Mouse (Mus musculus): Measurements from ENCODE around the gene Ptprm.

The Ptprm gene

DNA sequence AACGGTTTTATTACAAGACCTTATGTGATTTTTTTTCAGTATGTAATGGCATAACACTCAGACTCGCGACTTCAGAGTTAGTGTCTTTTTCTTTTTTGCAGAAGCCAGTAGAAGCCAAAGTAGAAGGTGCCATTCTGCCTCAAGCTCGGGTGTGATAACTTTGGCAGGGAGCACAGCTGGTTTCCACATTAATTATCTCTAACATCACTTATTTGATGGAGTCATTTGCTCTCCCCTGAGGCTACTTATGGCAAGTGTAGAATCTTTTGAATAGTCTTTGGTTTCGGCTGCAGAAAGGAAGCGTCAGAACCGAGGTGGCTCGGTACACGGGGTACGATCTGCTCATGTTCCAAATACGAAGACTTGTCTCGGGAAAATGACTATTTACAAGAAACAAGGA, 620.7 kb downstream of the Ptprm start:
- no peak for DNase-seq (ENCODE audit: low spot score in 2 of 2)

DNA sequence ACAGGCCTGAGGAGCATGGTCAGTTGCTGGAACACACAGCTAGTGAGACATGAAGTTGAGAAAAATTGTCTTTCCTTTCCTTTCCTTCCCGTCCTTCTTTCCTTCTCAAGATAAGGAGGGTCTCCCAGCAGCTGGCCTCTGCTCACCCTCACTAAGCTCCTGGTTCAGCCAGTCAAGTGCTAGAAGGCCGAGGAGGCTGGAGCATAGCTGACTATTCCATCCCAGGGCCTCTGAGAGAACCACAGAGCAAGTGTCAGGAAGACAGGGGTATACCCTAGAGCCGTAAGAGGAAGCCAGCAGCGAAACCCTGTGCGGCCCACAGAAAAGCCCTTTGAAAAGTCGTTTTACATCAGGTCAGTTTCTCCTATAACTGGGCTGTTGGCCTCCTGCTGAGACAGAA, 624.3 kb downstream of the Ptprm start:
- DNase-seq (ENCODE audit: low spot score in 2 of 2), result no peak

DNA sequence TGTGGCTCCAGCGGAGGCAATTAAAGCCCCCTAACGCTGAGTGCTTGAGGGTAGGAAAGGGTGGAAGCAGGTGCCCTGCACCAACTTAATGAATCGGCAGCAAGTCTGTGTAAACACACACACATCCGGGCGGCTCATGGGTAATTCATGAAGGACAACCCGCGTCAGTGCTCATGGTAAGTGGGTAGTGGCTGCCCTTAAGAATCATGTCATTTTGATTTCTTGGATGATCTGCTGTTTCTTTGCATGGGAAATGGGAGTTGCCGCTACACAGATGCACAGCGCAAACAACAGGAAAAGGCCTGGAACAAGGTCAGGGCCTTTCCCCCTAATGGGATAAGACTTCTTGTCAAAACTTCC, 633.3 kb downstream of the Ptprm start:
- DNase-seq (ENCODE audit: low spot score in 2 of 2), result no peak

DNA sequence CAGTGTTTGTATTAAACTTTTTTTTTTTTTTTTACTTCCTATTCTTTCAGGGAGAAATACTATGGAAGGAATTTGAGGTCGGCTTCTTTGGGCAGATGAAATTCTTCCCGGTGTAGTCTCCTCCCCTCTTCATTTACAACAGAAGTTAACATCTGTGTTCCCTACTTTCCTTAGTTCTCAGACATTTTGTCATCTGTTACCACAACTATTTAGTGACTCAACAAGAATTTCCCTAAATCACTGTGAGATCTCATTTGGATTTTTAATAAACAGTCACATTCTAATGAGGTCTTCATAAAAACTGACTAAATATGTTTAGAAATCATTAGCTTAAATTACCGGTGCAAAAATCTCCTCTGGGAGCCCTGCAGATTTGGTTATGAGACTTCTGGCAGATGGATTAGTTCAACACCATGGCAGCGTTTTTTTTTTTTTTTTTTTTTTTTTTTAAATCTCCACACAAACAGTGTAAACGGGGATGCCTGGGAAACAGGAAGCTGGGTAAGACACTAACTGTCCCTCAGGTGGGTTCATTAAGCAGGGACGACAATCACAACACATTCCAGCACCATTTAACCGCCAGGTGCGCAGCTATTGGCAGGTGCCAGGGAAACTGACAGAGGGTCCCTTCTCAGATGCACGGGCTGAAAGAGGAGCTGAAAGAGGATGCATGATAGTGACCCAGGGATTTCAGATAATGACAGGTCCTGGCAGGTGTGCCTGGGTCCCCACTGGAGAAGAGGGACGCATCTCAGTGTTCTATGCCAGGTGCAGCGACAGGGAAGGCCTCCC, 633.9 kb downstream of the Ptprm start:
- DNase-seq (ENCODE audit: low spot score in 2 of 2), result no peak

DNA sequence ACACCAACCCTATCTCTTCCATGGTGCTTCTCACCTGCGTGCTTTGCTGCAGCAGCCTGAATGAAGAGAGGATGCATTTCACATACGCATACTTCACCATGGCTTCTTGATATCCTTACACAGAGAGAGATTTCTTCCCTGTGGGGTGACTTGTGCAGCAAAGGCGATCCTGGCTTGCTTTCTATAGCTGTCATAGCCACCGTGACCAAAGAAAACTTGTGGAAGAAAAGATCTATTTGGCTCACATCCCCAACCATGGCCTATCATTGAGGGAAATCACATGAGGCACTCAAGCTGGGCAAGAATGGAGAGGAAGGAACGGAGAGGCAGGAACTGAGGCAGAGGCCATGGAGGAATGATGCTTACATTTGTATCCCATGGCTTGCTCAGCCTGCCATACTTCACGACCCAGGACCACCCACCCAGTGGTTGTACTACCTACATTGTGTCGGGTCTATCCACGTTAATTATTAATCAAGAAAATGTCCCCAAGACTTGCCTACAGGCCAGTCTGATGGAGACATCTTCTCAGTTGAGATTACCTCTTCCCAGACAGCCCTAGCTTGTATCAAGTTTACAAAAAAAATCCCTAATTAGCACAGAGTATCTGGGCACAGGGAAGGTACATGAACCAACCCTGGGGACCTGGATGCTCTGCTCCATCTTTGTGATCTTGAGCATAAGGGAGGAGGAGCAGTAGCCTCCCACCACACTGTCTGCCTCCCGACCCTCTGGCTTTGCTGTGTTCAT, 641.6 kb downstream of the Ptprm start:
- DNase-seq (ENCODE audit: low spot score in 2 of 2), result no peak

DNA sequence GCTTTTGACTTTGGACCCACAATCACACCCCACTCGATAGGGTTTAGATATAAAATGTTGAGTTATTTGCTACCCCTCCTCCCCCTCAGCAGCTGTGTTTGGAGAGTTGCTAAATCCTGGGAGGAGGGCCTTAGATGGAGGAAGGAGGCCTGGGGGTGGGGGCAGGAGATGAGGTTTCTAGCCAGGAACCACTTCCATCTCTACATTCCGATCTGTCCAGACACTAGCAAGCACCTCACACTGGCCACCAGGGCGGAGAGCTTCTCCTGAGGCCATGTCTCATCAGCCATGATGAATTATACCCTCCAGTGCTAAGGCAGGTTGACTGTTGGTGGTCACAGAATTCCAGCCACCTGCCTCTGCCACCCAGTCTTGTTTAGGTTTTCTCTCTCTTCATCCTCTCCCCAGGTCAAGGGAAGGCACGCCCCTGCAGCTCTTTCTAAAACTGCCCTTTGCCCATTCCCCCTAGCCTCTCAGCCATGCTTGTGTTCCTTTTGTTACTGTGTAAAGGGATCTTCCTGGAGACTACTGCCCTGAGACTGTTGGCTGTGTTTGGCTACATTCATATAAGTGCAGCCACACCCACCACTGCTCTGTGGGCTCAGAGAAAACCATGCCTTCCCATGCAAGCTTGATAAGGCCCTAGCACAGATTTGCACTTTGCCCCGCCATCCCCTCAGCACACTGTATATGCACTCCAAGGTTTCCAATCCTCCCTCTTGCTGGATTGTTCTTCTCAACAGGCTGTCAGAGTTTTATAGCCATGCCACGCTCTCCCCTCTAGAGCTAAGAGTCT, 642.8 kb downstream of the Ptprm start:
- DNase-seq (ENCODE audit: low spot score in 2 of 2), result no peak

DNA sequence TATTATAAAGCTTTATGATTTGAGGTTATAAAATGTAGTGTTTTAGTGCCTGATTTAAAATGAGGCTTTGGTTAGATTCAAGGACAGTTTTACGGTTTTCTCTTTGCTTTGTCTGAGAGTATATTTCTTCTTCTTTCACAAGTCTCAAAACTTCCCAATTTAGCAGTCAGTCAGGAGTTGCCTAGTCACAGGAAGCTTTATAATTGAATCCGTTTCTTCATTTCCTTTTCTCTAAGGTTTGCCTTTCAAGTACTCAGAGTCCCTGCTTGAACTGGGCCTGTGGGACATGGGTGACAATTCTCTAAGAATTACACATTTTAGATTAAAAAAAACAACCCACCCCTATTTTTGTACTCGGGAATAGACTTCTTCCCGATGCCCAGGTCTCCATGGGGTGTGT, 643.7 kb downstream of the Ptprm start:
- no peak for DNase-seq (ENCODE audit: low spot score in 2 of 2)

DNA sequence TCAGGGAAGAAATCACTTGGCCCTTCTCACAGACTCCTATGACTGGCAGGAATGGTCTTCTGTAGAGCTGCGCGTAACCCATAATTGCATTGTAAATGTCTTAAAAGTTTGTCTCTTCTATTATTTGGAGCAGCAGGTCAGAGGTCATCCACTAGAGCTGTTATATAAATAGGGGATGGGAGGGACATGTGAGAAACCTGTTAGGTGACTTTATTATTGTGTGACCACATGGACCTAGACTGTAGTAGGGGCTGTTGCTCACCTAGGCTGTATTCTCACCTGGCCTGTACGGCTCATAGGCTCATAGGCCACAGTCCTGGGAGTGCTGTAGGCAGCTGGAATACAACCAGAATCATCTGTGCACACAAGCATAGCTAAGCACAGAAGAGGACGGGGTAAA, 645.5 kb downstream of the Ptprm start:
- DNase-seq (ENCODE audit: low spot score in 2 of 2), result no peak

DNA sequence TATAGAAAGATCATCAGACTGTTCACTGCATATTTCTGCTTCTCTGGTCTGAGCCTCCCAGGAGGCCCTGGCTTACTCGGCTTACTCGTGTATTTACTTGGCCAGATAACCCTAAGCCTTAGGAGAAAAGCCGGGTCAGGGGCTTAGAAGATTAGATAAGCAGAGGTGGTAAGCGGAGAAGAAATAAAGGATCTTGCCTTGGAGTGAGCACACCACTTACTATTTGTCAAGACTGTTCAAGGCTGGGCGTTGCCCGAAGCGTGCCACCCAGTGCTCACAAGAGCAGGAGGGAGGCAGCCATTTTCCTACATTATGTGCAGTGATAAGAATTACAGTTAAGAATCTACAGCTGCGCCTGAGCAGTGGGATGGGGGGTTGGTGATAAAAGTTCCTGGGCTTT, 646.6 kb downstream of the Ptprm start:
- no peak for DNase-seq (ENCODE audit: low spot score in 2 of 2)

DNA sequence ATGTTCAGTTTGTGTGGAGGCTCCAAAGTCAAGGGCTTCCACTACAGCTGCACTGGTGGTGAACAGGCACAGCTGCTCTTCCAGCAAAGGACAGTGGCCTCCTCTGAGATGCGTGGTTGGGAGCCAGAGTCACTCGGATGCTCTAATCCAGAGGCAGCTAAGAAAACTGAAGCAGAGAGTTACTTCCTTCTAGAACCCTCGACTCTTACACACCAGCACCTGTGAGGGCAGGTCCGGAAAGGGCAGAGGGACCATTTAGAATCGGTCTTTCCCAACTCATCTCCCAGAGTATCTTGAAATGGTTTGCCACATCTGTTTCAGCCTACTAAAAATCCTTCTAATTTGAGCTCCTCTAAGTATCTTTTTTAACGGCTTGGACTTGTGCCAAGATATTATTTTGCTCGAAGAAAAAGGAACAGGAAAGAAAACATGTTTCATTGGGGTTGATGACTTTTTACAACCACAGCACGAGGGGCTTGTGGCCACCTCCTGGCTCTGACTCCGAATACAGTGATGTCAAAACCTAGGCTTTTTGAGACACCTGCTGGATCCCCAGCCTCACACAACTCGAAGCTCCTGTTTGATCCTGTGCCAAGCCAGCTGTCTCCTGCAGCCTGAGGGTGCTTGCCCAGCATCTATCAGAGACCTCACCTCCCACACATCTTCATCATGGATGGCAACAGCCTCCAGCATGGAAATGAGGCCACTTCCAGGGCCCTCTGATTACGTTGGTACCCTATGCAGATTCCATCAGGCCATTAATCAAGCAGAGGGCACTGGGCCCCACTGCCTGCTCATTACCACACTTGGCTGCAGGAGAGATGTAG, 652.7 kb downstream of the Ptprm start:
- DNase-seq (ENCODE audit: low spot score in 2 of 2), result no peak

DNA sequence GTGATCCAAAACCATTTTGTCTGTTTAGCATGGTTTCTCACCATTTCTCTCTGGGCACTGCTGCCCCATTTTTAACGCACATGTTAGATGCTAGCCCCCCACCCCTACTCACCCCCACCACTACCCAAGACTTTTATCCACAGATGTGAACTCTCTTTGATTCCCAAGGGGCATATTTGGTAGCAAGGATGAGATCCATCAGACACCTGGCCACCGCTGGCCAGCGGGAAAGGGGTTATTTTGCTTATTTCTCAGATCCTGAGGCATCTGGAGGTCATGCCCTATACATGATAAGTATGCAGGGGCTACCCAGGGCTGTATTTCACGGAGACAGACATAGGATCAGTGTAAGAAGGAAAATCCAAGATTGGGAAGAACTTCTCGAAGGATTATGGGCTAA, 654.4 kb downstream of the Ptprm start:
- no peak for DNase-seq (ENCODE audit: low spot score in 2 of 2)

DNA sequence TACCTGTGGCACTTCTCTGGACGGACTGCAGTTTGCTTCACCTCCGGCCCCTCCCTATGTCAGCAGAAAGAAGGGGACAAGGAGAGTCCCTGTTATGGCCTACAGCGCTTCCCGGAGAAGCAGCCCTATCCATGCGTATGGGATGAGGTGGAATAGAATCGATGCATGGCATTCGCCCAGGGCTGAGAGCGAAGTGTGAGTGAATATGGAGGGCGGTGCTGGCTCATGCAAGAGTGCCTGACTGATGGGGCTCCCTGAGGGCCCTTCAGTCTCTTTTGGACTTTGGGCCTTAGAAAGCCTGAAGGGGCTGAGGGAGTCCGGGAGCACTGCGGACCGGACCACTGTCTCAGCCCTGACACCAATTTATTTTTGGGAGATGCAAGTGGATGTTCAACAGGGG, 656.6 kb downstream of the Ptprm start:
- no peak for DNase-seq (ENCODE audit: low spot score in 2 of 2)

DNA sequence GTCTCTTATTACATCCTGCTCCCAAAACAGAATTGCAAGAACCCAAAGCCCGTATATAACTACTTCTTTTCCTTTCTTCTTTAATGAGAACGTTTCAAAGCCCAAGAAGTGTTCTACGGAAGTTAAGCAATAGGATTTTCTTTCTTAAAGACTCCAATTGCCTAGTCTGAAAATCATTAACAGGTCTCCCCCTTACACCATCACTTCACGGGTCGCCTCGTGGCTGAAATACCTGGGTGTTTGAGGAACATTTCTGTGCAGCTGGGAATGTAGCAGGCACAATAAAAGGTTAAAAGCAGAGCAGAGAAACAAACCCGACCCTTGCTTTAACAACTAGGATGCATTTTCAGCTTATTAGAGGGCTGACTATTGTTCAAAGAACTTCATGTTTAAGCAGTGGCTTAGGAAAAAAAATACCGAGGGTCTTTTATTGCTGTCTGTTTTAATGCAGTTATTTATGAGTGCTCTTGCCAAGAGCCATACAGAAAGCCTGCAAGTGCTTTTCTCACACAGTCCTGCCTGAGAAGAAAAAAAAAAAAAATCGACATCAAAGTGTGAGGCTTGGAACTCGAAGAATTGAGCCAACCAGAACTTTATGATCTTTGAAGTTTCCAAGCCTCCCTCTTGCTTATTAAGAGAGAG, 657.6 kb downstream of the Ptprm start:
- DNase-seq (ENCODE audit: low spot score in 2 of 2), result no peak

DNA sequence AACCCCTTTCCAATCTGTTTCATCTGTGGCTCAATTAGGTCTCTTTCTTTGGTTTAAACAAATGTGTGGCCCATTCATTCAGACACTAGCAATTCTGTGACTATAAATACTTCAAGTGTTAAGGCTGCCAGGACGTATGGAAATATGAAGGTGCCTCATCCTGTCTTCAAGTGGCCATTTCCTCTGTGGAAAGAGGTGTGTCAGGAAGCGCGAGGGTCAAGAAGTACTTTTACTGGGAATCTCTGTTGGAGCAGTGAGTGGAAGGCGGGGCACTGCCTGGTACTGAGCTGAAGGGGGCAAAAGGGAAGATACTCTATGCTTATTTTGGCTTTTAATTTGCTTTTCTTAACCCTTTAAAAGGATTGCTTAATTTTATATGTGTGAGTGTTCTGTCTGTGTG, 659.9 kb downstream of the Ptprm start:
- no peak for DNase-seq (ENCODE audit: low spot score in 2 of 2)

DNA sequence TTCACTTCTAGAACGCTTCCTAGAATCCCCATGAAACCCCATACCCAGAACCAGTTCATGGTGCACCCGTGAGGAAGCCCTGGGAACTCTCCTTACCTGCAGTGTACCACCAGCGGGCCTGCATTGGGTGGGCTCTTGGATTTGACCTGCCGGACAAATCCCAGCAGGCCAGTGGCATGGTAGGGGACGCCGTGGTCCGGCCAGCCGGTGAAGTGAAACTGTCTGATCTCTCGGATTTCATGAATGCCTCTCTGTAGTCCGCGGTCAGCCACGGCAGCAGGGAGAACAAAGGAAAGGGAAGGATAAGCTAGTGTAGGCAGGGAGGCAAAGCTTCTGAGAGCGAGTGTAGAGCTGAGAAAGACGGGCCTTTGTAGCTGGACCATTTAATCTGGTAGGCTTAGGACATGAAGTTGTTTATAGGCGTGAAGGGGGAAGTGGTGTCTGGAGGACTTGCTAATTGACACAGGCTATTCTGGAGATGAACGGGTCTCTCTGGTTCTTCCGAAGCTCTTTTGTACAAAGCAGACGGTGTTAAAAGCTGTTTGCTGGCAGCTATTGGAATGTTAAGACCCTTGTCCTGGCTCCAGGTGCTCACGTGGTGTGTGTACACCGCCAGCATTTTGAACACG, 660.5 kb downstream of the Ptprm start:
- DNase-seq (ENCODE audit: low spot score in 2 of 2), result no peak

DNA sequence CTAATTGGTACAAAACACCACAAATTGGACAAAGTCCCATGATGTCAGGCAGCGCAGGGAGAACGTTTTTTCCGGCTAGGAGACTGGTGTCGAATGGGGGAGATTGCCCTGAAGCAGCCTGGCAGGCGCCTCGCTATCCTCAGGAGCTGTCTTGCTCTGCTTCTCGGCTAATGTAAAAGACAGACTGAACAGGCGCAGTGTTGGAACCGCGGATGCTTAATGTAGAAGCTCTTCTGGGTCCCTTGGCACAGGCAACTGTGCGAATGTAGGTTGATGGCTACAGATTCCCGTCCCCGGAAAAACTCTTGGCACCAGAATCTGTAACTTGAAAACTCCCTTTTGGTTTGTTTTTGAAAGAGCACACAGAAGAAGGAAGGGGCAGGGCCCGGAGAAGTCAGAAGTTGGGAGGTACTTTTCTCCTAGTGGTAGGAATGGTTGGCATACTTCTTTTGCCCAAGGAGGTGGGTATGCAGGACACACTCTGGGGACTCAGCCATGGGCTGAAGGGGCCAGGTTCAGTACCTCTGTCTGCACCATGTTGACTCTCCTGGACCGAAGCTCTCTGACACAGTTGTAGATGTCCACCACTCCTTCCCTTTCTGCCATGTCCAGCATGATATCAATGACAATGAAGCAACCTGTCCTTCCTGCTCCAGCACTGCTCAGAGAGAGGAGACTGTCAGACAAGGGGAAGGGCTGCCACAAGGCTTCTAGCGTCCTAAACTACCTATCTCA, 661.1 kb downstream of the Ptprm start:
- DNase-seq (ENCODE audit: low spot score in 2 of 2), result peak in 1 of 2 experiments; percentile 52

DNA sequence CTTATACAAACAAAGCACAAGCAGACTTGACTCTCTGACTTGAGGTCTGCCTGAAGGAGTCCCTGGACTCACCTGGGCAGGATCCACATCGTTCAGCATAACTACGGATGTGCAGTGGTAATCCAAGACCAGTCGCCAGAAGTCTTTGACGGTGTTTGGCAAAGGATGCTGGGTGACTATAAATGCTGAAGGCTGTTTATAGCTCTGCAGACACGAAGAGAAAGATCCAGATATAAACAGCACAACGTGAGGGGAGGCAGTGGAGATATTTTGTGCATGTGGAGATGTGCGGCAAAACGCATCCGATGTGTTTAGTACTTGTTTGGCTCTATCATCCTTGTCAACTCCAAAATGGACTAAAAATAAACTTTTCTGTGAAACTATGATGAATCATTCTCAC, 666.1 kb downstream of the Ptprm start:
- DNase-seq (ENCODE audit: low spot score in 2 of 2), result peak in 1 of 2 experiments; percentile 31

DNA sequence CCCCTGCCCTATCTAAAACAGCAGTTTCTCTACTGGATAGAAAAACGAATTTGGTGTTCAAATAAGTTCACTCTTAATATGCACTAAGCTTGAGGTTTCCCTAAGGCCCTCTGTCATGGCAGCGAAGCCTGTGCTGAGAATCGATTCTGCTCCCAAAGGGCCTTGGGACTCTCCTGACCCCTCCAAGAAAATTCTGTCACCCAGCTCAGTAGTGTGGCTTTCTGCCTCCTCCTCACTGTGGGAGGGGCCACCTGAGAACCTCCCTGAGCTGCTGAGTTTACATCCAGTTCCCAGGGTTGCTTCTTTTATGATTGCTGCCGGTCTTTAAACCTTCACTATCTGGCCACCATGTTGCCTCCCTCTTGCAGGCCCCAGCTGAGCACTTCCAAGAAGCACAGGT, 666.7 kb downstream of the Ptprm start:
- no peak for DNase-seq (ENCODE audit: low spot score in 2 of 2)

DNA sequence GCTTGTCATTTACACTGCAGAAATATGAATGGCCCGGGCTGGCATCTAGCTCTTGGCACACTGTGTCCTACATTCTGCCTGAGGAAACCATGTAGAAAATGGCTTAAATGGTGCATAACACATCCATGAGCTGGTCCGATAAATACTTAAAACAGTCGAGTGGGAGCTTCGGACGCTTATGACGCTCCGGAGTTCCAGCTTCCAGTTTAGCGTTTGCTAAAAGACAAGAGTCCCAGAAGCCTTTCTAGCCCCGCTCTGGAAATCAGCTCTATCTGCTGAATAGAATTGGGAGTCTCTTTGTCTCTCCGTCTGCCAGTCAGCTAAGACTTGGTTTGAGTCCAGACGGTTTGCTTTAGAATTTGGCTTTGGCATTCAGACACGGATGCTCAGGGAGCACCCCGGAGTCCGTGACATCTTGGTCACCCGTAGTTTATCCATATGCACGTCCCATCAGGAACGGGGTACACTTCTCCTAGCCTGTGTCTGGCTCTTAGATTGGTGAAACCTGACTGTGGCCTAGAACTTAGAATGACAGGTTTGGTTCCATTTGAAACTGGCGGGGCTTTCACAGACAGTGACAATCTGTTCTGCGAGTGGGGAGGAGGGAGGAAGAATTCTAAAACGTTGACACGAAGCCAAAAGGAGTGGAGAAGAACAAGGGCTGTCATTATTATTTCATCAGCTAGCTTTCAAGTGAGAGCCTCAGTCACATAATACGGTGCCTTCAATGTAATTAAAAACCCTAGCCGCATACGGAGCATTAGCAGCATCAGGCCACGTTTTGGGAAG, 667.4 kb downstream of the Ptprm start:
- no peak for DNase-seq (ENCODE audit: low spot score in 2 of 2)
